Mouse (Mus musculus) gastrocnemius, postnatal 4 days (tissue): Measurements from ENCODE around the gene Cacna2d1. TPM values are rescaled to one million over a fixed set of nuclear protein-coding genes. Genes with fewer than 3 reads are reported as not detected.

Experiments used
- DNase-seq, 2 experiments: peaks; one replicate each; pipeline ENCODE4 v3.0.0; 2021 to 2022; ENCODE audit warnings: low spot score in 2 of 2, mixed read lengths in 2 of 2
- total RNA-seq, 2 experiments: library from RNA; stranded (reverse); gene quantifications; 2 replicates each; pipeline ENCODE4 v1.2.3; 2021

The Cacna2d1 gene
- total RNA-seq, 2 experiments from 2014 or later = 199 to 207 TPM

DNA sequence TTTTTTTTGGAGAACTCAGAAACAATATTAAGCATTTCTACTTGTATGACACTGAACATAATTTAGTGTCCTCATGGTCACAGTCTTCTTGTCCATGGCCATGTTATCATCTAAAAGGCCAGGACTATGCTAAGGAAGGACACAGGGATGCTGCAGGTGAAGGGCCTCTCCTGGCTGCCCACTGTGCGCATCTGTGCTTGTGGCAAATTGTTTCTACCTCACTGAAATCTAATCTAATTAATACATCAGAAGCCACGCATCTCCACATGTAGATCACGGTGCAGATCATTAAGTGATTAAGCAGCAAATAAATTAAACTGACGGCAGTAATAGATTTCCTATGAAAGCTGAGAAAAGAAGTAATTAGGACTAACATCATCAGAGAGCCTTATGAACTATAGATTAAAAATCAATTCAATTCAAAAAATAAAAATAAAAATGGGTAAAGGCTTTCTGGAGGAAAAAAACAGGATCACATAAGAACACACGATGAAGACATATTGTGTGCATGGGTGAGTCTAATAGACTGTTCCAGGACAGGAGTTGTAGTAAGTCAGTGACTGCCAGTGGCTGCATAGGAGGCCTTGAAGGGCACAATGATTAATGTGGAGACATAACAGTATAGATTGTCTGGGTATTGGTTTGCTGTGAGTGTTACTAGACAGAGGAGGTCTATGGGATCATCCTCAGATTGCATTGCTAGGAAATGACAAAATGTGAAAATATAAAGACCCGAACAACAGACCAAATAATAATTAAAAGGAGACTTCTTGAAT, 318.4 kb downstream of the Cacna2d1 start:
- DNase-seq = no peak

DNA sequence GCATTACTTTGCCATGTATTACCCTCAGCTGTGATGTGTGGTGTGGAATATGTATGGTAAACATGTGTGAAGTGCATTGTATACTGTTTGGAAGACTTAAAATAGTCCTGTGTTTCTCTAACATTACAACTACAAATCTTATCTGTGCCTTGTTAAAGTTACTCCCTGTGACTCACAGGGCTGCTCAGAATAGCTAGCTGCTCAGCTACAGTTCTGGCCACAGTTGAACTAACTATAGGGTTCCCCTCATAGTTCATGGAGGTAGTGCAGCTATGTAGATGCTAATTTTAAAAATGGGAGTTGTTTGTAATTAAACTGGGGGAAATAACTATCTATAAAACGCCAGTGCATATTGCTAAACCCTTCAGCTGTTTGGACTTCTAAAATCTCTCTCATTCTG, 319.3 kb downstream of the Cacna2d1 start:
- DNase-seq = no peak

DNA sequence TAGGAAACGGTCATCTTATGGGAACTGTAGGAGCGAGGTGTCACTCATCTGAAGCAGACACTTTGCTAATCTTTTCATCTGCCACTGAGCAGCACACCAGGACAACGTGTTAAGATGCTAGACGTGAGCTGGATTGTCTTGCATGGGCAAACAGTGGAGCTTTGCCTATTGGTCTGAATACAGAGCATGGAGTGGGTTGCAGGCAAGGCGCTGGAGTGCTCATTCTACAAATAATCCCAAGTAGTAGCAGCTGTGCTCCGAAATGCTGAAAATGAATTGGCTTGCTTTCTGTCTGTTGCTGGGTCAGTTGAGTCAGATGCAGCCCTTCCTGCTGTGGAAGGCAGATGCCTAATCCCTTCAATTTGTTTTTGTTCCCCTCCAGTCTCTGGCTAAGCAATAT, 330.9 kb downstream of the Cacna2d1 start:
- no peak for DNase-seq

DNA sequence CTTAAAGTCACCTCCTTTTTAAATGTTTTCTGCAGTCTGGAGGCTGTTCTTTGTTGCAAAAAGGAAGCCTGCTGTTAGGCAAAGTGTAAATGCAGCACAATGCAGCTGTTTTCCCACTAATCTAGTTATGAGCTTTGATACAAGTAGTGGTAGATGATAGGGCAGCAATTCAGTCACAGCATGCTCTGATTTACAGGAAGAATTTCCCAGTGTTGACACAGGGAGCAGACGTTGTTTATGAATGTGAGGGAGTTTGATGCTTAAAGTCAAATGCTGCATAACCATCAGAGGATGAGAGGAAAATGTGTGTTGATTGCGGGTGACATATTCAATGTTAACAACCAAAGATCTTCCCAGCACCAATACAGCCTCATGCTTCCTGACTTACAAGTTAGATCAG, 342.6 kb downstream of the Cacna2d1 start:
- no peak for DNase-seq

DNA sequence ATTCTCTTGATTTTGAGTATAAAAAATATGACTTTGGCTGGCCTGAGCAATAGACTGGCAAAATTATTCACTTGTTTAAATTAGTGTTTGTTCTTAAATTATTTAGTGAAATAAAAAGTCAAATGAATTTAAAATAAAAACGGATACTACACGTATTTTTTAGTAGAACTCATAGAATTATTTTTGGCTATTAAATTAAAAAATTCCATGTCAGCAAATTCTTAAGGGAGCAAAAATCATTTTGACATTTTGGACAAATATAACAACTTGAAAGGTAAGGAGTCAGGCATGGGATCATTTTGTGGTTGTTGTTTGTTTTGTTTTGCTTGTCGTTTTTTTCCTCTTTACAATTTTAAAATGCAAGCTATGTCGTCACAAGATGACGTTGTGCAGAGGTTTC, 346.7 kb downstream of the Cacna2d1 start:
- no peak for DNase-seq

DNA sequence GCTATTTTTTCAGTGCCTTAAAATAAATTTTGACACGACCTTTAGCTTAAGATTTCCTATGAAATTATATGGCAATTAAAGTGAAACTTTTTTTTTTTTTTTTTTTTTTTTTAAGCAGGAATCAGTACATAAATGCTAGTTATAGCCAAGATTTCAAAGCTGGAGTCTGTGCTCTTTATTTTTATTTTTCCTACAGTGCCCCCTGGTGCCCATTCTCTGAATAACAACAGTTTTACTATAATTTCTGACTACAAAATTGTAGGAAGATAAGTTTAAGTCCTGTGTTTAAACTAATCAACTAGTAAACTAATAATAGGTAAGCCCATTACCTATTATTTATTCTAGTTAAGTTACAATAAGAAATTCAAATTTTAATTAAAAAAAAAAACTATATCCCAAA, 358.7 kb downstream of the Cacna2d1 start:
- peak in 1 of 2 experiments; percentile 12 for DNase-seq

DNA sequence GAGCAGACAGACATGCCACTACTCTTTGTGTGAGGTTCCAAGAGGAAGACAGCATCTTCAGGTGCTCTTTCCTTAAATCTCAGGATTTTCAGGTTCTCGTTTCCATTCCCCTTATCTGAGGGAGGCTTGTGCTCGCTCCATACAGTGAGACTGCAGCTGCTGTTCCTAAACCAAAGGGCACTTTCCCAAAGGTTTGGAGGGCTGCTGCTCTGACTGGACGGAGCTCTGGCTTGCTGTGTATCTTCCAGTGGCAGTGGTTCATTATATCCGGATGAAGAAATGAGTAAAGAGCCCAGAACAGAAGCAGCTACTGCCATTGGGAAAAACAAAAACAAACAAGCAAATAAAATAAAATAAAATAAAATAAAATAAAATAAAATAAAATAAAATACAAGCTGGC, 359.3 kb downstream of the Cacna2d1 start:
- no peak for DNase-seq

DNA sequence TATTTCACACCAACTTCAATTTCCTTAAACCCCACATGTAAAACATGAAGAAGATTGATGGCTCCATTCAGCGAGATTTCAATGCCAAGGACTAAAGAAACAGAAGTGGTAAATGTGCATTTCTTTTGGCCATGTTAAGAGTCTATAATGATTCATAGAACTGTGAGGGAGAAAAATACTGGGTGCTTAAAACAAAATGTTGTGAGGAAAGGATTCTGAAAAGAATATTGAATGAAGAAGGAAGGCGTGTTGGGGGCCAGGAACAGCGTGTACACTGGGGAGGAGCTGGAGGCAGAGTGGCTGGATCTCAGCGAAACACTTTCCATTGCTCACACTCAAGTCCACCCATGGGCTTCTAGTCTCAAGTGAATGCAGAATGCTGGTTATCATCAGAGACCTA, 360.2 kb downstream of the Cacna2d1 start:
- DNase-seq = no peak

DNA sequence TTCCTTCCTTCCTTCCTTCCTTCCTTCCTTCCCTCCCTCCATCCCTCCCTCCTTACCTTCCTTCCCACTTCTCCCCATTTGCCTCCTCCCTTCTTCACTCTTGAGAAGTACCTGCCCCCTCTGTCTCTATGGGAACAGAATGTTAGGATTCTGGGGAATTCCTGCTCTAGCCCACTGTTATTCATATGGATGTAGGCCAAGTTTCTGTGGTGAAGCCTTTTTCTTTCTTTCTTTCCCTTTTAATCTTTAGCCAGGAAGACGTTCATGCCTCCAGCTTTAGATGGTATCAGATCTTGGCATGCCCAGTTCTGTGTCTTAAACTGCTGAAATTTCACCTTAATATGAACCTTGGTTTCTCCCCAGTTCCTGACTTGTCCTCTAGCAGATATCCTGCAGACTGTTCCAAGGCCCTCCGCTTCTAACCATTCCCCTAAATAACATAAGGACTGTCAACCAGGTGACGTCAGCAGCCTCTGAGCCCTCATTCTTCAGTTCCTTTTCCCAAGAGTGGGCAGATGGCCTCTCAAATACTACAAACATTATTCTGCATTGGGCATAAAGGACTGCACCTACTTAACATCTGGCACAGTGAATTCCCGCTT, 362.8 kb downstream of the Cacna2d1 start:
- no peak for DNase-seq

DNA sequence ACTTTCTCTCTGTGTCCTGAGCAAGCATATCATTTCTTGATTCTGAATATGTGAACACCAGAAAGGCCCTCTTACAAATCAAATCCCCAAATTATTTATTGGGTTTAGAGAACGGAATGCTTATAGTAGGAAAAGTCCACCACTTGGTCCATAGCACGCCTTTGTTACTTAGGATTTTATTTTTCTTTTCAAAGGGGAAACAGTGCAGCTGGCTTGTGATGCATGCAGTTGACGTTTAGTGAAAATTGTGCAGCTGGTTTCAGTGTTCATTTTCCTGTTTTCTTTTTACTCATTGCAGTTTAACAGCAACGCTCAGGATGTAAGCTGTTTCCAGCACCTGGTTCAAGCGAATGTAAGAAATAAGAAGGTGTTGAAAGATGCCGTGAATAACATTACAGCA, 365.1 kb downstream of the Cacna2d1 start:
- no peak for DNase-seq

DNA sequence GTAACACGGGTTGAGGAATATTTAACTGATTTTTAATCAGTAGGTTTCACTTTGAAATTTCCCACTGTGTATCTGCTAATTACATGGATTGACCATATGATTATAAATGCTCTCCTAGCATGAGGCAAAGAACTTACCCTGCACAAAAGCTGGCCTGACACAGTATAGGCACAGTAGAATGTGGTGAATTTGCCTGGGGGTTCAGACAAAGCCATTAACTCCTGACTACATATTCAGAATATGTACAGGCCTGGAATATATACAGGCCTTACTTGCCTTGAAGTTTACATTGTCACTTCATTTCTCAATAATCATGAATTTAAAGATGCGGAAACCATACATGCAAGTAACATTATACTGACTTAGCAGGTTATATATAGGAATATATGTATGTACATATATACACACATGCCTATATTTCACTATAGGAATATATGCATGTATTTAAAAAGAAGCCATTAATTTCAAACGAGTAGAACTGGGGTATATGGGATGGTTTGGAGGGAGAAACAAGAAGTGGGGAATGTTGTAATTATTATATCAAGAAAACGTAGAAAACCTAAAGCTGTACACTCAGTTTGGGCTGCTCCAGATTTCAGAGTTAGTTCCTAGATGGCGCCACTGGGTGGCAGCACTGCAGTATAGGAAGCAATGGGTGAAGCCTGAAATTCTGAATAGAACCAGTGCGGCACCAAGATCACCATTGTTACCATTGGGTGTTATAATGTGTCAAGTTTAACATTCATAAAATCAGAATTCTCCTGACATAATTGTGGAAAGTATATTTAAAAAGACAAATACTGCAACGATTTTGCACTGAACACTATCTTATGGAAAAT, 374.9 kb downstream of the Cacna2d1 start:
- DNase-seq = peak; percentile 20 to 60

DNA sequence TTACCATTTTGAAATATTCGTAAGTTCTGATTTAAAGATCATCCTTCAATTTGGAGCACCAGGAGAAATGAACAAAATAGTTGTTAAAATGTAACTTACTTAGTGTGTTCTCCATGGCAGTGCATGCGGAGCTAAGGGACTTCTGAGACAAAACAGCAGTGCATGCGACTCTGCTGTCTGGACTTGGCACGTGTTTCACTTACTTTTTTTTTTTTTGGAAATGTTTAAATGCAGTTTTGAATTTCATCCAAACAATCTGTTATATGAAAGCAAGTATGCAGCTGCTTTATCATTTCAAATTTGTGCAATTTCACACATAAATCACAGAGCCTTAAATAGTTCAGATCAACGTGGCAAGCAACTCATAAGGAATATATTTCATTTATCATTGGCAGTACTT, 379.8 kb downstream of the Cacna2d1 start:
- DNase-seq = no peak

DNA sequence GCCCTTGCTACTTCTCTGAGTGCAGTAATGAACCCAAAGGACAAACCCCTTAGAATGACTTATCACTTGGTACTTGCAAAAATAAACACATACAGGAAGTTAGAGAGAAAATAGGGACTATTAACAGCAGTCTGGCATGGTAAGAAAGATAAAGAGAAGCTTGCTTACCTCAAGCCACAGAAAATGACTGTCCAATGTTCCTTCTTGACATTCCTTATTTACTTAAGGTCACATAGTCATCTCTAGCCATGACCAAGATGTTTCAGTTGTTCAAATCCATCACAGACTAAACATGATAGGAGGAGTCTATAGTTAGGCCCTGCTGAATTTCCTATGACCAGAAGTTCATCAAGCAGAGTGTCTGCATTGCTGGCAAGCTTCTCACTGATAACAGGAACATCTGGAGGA, 381.5 kb downstream of the Cacna2d1 start:
- DNase-seq = no peak

DNA sequence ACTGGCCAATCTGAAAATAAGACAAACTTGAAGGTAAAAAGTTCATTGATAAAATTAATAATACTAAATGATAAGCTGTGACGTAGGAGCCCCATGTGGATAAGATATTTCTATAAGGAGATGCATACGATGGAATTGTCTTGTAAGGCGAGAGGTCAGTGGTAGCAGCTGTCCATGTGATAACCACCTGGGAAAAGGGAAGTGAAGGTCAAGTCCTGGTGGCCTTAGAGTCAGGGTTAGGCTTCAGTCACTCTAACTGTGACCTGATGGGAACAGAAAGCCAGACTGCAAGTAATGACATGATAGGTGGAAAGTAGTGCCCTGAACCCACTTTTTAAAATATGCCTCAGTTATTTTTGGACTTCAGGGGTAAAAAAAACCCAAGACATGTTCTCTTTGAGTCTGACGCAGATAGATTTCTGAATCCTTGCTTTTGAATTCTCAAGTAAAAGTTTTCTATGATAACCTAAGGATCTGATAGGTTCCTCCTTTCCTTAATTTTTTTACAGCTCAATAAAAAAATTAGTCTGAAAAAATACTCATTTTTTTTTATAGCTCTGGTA, 383.3 kb downstream of the Cacna2d1 start:
- DNase-seq = no peak

DNA sequence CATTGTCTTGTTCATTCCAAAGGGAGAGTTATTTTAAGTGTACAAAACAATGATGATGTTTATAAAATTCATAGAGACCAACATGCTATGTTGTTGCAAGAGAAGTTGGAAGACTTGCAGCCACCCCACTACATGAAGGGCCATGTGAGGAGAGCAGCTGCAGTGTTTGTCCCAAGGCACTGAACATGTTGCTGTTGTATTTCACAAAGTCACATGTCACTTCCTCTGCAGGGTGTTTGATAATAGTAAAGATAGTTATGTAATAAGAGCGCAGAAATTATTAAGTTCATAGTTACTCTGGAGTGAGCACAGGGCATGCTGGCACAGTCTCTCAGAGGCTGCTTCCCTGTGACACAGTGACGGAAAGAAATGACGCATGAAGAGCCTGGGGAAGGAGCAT, 392.1 kb downstream of the Cacna2d1 start:
- DNase-seq = no peak

DNA sequence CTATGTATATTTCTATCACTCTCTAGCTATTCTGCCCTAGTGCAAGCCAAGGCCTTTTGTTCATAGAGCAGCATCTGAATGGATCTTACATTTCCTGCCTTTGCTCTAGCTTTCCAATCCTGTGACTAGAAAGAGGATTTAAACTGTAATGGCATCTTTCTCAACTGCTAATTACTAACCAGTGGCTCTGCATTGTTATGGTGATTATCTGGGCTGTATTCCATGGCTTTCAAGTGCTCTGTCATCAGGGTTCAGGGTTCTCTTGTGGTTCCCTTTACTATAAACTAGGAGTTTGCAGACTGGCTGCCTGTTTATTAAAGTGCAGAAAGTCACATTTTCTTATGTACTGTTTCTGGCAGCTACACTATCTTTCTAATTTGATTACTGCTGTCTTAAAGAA, 410.9 kb downstream of the Cacna2d1 start:
- no peak for DNase-seq

DNA sequence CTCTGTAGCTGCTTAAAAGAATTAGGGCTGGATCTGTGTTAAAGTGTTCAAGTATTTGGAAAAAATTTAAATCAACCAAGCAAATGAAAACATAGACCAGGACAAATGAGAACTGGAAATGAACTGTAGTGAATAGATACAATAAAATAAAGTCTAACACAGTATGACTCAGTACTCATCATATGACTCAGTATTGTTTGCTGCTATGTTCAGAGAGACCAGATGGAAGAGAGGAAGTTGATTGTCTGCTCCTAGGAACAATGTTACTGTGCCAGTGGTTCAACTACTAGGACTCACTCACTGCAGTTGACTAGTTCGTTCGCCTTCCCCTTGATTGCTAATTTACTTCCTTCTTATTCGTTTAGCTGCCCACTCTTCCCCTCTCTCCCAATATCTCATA, 421.3 kb downstream of the Cacna2d1 start:
- no peak for DNase-seq

DNA sequence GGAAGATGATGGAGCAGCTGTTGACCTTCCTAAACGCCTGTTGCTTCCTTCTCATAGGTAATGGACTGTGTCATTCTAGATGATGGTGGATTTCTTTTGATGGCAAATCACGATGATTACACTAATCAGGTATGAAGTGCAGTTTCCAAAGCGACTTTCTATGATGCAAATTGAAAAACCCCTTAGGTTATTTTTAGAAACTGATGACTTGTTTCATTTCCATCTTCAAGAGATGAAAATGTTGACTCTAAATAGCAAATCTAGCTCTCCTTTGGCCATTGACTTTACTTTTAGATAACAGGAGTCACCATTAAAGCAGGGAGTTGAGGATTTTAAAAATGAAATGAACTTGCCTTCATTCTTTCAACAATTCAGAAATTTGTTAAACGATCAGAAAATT, 423.2 kb downstream of the Cacna2d1 start:
- no peak for DNase-seq

DNA sequence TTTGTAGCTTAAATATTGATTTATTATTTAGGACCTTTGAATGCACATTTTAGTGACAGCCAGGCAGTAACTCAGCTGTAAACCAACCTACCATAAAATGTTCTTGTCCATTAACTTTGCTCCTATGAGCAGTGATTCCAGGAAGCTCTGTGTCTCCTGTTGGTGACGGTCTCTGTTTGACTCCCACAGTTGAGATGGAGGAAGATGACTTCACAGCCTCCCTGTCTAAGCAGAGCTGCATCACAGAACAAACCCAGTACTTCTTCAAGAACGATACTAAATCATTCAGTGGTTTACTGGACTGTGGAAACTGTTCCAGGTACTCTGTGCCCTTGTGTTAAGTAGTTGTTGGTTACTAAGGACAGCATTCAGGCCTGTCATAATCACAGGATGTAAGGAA, 427.6 kb downstream of the Cacna2d1 start:
- no peak for DNase-seq

DNA sequence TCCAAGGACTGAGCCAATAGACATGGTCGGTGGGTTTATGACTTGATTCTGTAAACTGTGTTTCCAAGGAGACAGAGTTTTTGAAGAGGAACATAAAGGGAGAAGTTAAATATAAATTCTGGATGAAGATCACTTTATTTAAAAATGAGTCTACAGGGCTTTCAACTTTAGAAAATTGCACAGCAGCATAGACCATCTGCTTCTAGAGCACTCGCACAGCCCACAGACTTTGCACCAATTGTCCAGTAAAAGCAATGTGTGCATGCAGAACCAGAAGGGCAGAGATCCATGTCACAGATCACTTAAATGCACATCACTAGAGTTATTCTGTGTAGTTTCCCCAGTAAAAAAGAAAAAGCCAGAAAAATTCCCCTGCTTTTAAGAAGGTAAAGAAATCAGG, 428.7 kb downstream of the Cacna2d1 start:
- DNase-seq = no peak

DNA sequence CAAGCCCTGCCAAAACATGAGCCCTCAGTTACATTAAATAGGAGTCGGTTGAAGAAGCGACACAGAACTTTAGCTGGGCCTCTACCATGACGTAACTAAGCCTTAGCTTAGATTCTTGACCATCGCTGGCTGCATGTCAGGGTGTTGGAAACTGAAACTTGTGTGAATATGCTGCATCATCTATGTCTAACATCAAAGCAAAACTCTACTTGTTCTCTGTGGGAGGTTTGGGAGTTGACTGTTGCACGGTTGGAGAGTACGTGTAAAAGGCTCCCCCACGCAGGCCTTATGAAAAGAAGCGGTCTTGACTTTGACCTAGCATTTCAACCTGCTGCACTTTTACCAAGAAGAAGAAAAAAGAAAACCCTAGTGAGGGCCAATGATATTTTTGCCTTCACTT, 436.2 kb downstream of the Cacna2d1 start:
- no peak for DNase-seq

DNA sequence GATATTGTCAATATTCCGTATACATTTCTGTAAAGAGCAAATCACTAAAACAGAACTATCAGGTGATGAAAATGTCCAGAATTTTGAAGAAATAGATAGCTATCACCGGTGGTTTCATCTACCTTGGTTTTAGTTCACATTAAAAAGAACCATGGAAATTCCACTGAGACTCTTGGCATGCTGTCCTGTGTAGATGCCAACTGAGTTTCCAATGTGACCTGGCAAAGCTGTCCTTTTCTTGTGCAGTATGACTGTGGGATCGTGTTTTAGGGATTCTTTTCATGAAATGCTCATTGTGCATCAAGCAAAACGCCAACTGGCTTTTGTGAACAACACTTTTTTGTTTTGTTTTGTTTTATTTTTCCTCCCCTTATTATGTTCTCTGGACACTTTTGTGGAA, 439.5 kb downstream of the Cacna2d1 start:
- DNase-seq = no peak
